Mouse (Mus musculus) megakaryocyte, embryonic 14.5 days (primary cell): Measurements from ENCODE around the gene Maml3.

Experiments used
- FLI1 ChIP-seq: IDR thresholded peaks from 2 replicates; pipeline ENCODE4 v1.6.1; 2012; ENCODE audit warnings: low read length, inconsistent platforms, mixed read lengths
- GATA1 ChIP-seq: IDR thresholded peaks from 3 replicates; pipeline ENCODE4 v1.6.1; 2012; ENCODE audit warnings: mixed read lengths, low read length, inconsistent platforms, borderline replicate concordance

GRCm38 (mm10) chr3:51915415-51915814 lies 189.5 kb downstream of the Maml3 start:
- TF ChIP-seq GATA1 (no peak), FLI1 (no peak)
